Mouse (Mus musculus) lung, postnatal 0 days (tissue): ENCODE results near the gene Mrrf.

Source experiments
- CTCF ChIP-seq: IDR thresholded peaks from 2 replicates; pipeline ENCODE4 v1.5.1; 2016; ENCODE audit warnings: antibody characterized with exemption, mild to moderate bottlenecking
- EP300 ChIP-seq: IDR thresholded peaks from 2 replicates; pipeline ENCODE4 v1.6.1; 2016; ENCODE audit warnings: antibody characterized with exemption, mild to moderate bottlenecking, control low read depth

DNA sequence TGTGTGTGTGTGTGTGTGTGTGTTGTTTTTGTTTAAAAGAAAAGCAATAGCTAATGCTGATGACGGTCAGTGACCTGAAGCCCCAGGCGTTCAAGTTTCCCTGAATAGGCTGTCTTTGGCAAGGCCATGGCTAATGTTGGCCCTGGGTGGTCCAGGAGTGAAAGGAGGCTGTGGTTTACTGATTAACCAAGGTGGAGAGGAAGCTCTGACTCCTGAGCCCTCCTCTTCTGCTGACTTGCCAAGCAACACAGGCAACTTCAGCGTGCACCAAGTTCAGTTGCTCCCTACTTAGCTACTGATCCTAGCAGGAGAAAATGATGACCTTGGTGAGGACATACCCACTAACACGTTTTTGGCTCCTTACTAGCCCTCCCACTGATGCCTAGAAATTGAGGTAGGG, 43.4 kb upstream of the Mrrf start:
- TF ChIP-seq CTCF (no peak), EP300 (no peak)
